Mouse (Mus musculus): ENCODE measurements at regions not wholly inside any gene's neighbourhood (a gene's known extent, or its start where the extent isn't known, plus 50 kb on each side); places are given as distances from the start of the nearest gene placed in this dataset.

DNA sequence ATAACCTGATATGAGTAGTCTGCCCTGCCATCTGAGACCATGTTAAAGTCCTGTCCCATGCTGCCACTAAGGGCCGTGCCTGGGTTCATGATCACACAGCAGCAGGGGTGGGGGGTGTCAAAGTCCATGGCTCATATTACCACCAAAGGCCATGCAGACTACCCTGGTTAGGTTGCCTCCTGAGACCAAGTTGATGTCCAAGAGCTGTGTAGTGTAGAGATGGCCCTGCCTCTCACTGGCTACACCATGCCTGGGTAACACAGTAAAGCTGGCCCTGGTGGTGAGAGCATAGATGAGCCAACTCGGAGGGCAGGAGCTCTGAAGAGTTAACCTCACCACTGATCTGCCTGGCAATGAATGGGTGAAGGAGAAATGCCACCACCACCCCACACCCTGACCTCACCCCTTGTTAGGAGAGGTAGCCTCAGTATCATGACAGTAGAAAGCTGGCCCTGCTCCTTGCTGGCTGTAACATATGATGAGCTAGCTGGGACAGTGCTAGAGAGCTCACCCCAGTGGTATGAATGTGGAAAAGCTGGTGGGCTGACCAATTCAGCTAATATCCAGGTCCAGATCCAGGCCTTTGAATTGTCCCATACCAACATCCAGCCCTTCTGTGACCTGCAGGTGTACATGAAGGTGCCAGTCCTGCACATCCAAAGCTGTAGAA lies 258.8 kb downstream of the Lrrn1 start:
- DNase-seq (ENCODE audit: low spot score in 2 of 2): no peak

DNA sequence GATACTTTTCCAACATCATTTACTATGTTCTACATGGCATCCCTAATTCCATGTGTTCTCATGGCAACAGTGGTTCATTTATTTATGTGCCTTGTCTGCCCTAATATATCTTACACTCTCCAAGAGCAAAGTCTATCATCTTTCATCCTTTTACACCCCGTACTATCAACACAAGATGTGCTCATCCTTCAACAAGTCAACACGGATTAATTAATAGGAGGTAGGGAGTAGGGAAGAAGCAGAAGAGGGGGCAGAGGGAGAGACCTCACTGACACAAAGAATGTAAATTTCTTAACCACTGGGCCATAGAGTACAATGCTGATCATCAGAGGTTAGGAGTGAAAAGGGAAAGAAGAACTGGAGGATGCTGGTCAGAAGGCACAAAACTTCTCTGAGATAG lies 267.0 kb upstream of the Setmar start:
- DNase-seq (ENCODE audit: low spot score in 2 of 2): no peak

DNA sequence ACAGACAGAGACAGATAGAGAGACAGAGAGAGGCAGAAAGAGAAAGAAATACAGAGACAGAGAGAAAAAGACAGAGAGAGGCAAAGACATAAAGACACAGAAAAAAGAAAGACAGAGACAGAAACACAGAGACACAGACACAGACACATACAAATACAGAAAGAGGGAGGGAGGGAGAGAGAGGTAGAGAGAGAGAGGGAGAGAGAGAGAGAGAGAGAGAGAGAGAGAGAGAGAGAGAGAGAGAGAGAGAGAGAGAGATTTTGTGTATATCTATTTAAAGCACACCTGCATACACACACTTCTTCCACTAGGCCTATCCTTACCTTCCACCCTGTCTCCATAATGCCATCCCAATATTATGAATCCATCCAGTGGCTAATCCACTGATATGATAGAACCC lies 261.8 kb upstream of the Setmar start:
- DNase-seq (ENCODE audit: low spot score in 2 of 2): no peak
